Mouse (Mus musculus) olfactory bulb, adult 2 months (tissue): ENCODE measurements around the gene Smn1. TPM values are rescaled to one million over a fixed set of nuclear protein-coding genes. Genes with fewer than 3 reads are reported as not detected.

Source experiments
- H3K27ac ChIP-seq: fragments of 200-500 bp; 2 replicates; pipeline ENCODE4 v1.5.1; 2012; ENCODE audit warnings: low read depth, low read length; ENCODE audit not compliant: insufficient read depth
- H3K4me1 ChIP-seq: fragments of 200-500 bp; 2 replicates; pipeline ENCODE4 v1.6.1; 2012; ENCODE audit warnings: low read length; ENCODE audit not compliant: control insufficient read depth, insufficient read depth
- H3K4me3 ChIP-seq: fragments of 200-500 bp; 2 replicates; pipeline ENCODE4 v1.5.1; 2012; ENCODE audit warnings: mild to moderate bottlenecking, low read depth, low read length, moderate library complexity; ENCODE audit not compliant: insufficient read depth
- CTCF ChIP-seq: fragments of 200-500 bp; IDR thresholded peaks from 2 replicates; pipeline ENCODE4 v1.5.1; 2012; ENCODE audit warnings: low read depth, mild to moderate bottlenecking, low read length, moderate library complexity; ENCODE audit not compliant: insufficient read depth
- POLR2A ChIP-seq: fragments of 200-500 bp; IDR thresholded peaks from 2 replicates; pipeline ENCODE4 v1.6.1; 2012; ENCODE audit warnings: mild to moderate bottlenecking, low read depth, low read length, moderate library complexity; ENCODE audit not compliant: insufficient read depth
- WGBS: fragments of 180-500 bp; shearing (Covaris S2); methylation state at CpG from one replicate; pipeline ENCODE4 v1.1.7; 2018; 5-methylcytosine and 5-hydroxymethylcytosine counted together
- polyA plus RNA-seq: library from polyadenylated mRNA; stranded (reverse); fragments of >200 nt; gene quantifications from 2 replicates; pipeline ENCODE4 v1.2.4, GENCODE M21; 2012; ENCODE audit warnings: low replicate concordance; ENCODE audit not compliant: missing spikeins, insufficient read depth, insufficient read length

The Smn1 gene
- polyA plus RNA-seq, result not detected in 2 replicates

GRCm38 (mm10) chr13:100124423-100125257 is at the start of gene Smn1:
TSS of gene Smn1 (plus strand) at chr13:100124852.
- TF ChIP-seq POLR2A (peak; percentile 77), CTCF (no peak)
- Histone ChIP-seq H3K4me3 (peak within 1 kb of the TSS; percentile 94), H3K4me1 (peaks cover 5% of the 10 kb centered on the region; the same call in 1 of the 2 replicates), H3K27ac (peak within 1 kb of the TSS; percentile 23; the same call in 1 of the 2 replicates)
- WGBS, result 4% methylated on average over 42 of the region's 42 CpGs

- no peak overlapping the region for H3K27ac ChIP-seq
- H3K4me1 ChIP-seq, result 0 out of 2 replicates have a peak, but pooled peaks cover 3% of the 10 kb centered on the region
- TF ChIP-seq POLR2A (no peak), CTCF (no peak)
- 88% methylated on average over 6 of the region's 6 CpGs for WGBS
- no peak overlapping the region for H3K4me3 ChIP-seq
These were observed 25.8 kb upstream of the Smn1 start for GRCm38 (mm10) chr13:100098808-100099207.

GRCm38 (mm10) chr13:100103052-100103658 is 21.5 kb upstream of the Smn1 start:
- WGBS, result 2% methylated on average over 15 of the region's 15 CpGs
- peaks cover 3% of the 10 kb centered on the region for H3K4me1 ChIP-seq
- peak overlapping the region; percentile 82 for H3K4me3 ChIP-seq
- no peak overlapping the region for H3K27ac ChIP-seq
- TF ChIP-seq POLR2A (no peak), CTCF (no peak)

GRCm38 (mm10) chr13:100103748-100104254 is 20.9 kb upstream of the Smn1 start, which contains the start of gene Bdp1:
TSS of gene Bdp1 (minus strand) at chr13:100104070.
- Histone ChIP-seq H3K4me3 (peak within 1 kb of the TSS; percentile 82), H3K27ac (no peak within 1 kb of the TSS), H3K4me1 (peaks cover 8% of the 10 kb centered on the region)
- TF ChIP-seq CTCF (no peak), POLR2A (peak; percentile 71)
- WGBS, result under 1% methylated on average over 40 of the region's 44 CpGs

GRCm38 (mm10) chr13:100107652-100108472 is 16.8 kb upstream of the Smn1 start, which contains the start of gene Serf1:
TSS of gene Serf1 (plus strand) at chr13:100108012.
- peaks cover 5% of the 10 kb centered on the region for H3K4me1 ChIP-seq
- H3K27ac ChIP-seq, result no peak within 1 kb of the TSS
- TF ChIP-seq CTCF (no peak), POLR2A (peak; percentile 69)
- H3K4me3 ChIP-seq, result peak within 1 kb of the TSS; percentile 79
- WGBS, result under 1% methylated on average over 76 of the region's 76 CpGs

GRCm38 (mm10) chr13:100112218-100112972 is 12.3 kb upstream of the Smn1 start:
- no peak for TF ChIP-seq CTCF
- no peak for TF ChIP-seq POLR2A
- WGBS, result 32% methylated on average over 5 of the region's 5 CpGs
- peaks cover 5% of the 10 kb centered on the region for H3K4me1 ChIP-seq
- H3K27ac ChIP-seq, result no peak overlapping the region
- H3K4me3 ChIP-seq, result no peak overlapping the region

- no peak overlapping the region for H3K27ac ChIP-seq
- WGBS, result 84% methylated on average over 3 of the region's 3 CpGs
- no peak for TF ChIP-seq CTCF
- no peak for TF ChIP-seq POLR2A
- no peak overlapping the region for H3K4me3 ChIP-seq
- H3K4me1 ChIP-seq, result peaks cover 5% of the 10 kb centered on the region; the same call in 1 of the 2 replicates
These were observed 682 bp upstream of the Smn1 start for GRCm38 (mm10) chr13:100123970-100124369.

GRCm38 (mm10) chr13:100125258-100125643 is 599 bp downstream of the Smn1 start:
- Histone ChIP-seq H3K4me1 (peaks cover 5% of the 10 kb centered on the region; the same call in 1 of the 2 replicates), H3K27ac (no peak overlapping the region), H3K4me3 (peak overlapping the region; percentile 94)
- 1% methylated on average over 10 of the region's 10 CpGs for WGBS
- no peak for TF ChIP-seq CTCF
- no peak for TF ChIP-seq POLR2A
